Mouse (Mus musculus) intestine, embryonic 16.5 days (tissue): ENCODE measurements around the gene Mzt1. TPM values are rescaled to one million over a fixed set of nuclear protein-coding genes. Genes with fewer than 3 reads are reported as not detected.
A peak's percentile ranks its signal among the peaks of the same experiment; 100 is the strongest.

Experiments
- ATAC-seq: fragments of 200-750 bp; cut with Nextera tagmentation; 2 replicates; pipeline ENCODE4 v1.8.0; 2017; ENCODE audit warnings: moderate TSS enrichment, moderate library complexity
- H3K27ac ChIP-seq: fragments of 300-500 bp; sonication (generic); 2 replicates; pipeline ENCODE4 v1.5.1; 2014; ENCODE audit warnings: mild to moderate bottlenecking, low read length
- H3K27me3 ChIP-seq: fragments of 300-500 bp; sonication (generic); replicated peaks from 2 replicates; pipeline ENCODE4 v1.6.1; 2014; ENCODE audit warnings: low read length, control low read depth, mixed read lengths; ENCODE audit not compliant: control insufficient read depth, insufficient read depth
- H3K36me3 ChIP-seq: fragments of 300-500 bp; sonication (generic); 2 replicates; pipeline ENCODE4 v1.6.1; 2014; ENCODE audit warnings: low read length, control low read depth; ENCODE audit not compliant: control insufficient read depth, insufficient read depth
- H3K4me1 ChIP-seq: fragments of 300-500 bp; sonication (generic); 2 replicates; pipeline ENCODE4 v1.6.1; 2014; ENCODE audit warnings: low read length, control low read depth, mixed read lengths; ENCODE audit not compliant: control insufficient read depth, insufficient read depth
- H3K4me2 ChIP-seq: fragments of 300-500 bp; sonication (generic); 2 replicates; pipeline ENCODE4 v1.6.1; 2014; ENCODE audit warnings: low read depth, low read length, control low read depth
- H3K4me3 ChIP-seq: fragments of 300-500 bp; sonication (generic); 2 replicates; pipeline ENCODE4 v1.5.1; 2014; ENCODE audit warnings: mild to moderate bottlenecking, low read length
- H3K9ac ChIP-seq: fragments of 300-500 bp; sonication (generic); 2 replicates; pipeline ENCODE4 v1.6.1; 2014; ENCODE audit warnings: low read depth, low read length
- H3K9me3 ChIP-seq: fragments of 300-500 bp; sonication (generic); 2 replicates; pipeline ENCODE4 v1.6.1; 2016; ENCODE audit warnings: low read length, control low read depth; ENCODE audit not compliant: control insufficient read depth
- WGBS: fragments of 180-500 bp; shearing (Covaris S2); extraction: QIAGEN DNeasy Blood & Tissue Kit; methylation state at CpG from one replicate; pipeline ENCODE4 v1.1.7; 2014; 5-methylcytosine and 5-hydroxymethylcytosine counted together
- polyA plus RNA-seq: library from polyadenylated mRNA; unstranded; fragments of >200 nt; fragmentation: Nextera tagmentation; extraction: Ambion mirVana; gene quantifications from 2 replicates; pipeline ENCODE4 v1.2.1, GENCODE M21; 2015

The Mzt1 gene
- polyA plus RNA-seq, 1 experiment from 2014 or later = 55.6 TPM

- H3K36me3 ChIP-seq = no peaks in the 10 kb centered on the region
- no peak overlapping the region for H3K27ac ChIP-seq
- no peak overlapping the region for H3K9ac ChIP-seq
- peak overlapping the region; percentile 20; the same call in 1 of the 2 replicates for H3K4me2 ChIP-seq
- no peaks in the 10 kb centered on the region for H3K4me1 ChIP-seq
- no peaks in the 10 kb centered on the region for H3K27me3 ChIP-seq
- no peaks in the 10 kb centered on the region for H3K9me3 ChIP-seq
- no peak for ATAC-seq
- H3K4me3 ChIP-seq = no peak overlapping the region
- 43% methylated on average over 12 of the region's 12 CpGs for WGBS
Measured at GRCm38 (mm10) chr14:99022346-99023086, 23.4 kb downstream of the Mzt1 start.

GRCm38 (mm10) chr14:99019136-99019808 lies 26.7 kb downstream of the Mzt1 start:
- Histone ChIP-seq H3K4me2 (no peak overlapping the region), H3K9ac (no peak overlapping the region), H3K4me3 (no peak overlapping the region), H3K27ac (no peak overlapping the region), H3K9me3 (no peaks in the 10 kb centered on the region), H3K27me3 (no peaks in the 10 kb centered on the region), H3K4me1 (no peaks in the 10 kb centered on the region), H3K36me3 (no peaks in the 10 kb centered on the region)
- WGBS = 42% methylated on average over 10 of the region's 10 CpGs
- ATAC-seq = no peak

- no peak for ATAC-seq
- Histone ChIP-seq H3K4me1 (no peaks in the 10 kb centered on the region), H3K36me3 (no peaks in the 10 kb centered on the region), H3K27me3 (no peaks in the 10 kb centered on the region), H3K4me3 (no peak overlapping the region), H3K9ac (no peak overlapping the region), H3K4me2 (no peak overlapping the region), H3K9me3 (no peaks in the 10 kb centered on the region), H3K27ac (no peak overlapping the region)
- 60% methylated on average over 7 of the region's 7 CpGs for WGBS
Measured at GRCm38 (mm10) chr14:99018691-99019090, 27.2 kb downstream of the Mzt1 start.

DNA sequence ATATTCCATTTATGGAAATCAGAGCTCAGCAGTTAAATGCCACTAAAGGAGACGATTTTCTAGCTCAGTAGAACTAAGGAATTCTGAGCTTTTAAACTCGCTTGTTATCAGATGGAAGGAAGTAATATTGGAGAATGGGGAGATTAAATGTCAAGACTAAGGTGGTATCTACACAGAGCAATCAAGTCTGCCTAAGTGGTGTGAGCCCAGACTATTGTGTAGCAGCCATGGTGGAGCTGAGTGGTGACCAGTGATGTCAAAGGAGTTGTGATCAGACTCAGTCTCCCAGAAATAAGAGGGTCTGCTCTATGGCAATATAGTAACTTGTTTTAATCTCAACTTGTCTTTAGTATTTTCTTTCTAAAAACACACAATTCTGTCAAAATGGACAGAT lies 35.0 kb downstream of the Mzt1 start:
- H3K9me3 ChIP-seq = no peaks in the 10 kb centered on the region
- H3K27ac ChIP-seq = no peak overlapping the region
- no peaks in the 10 kb centered on the region for H3K27me3 ChIP-seq
- no peak overlapping the region for H3K4me3 ChIP-seq
- no peak overlapping the region for H3K9ac ChIP-seq
- 46% methylated on average over 2 of the region's 2 CpGs for WGBS
- H3K4me2 ChIP-seq = no peak overlapping the region
- H3K4me1 ChIP-seq = no peaks in the 10 kb centered on the region
- ATAC-seq = no peak
- H3K36me3 ChIP-seq = no peaks in the 10 kb centered on the region

DNA sequence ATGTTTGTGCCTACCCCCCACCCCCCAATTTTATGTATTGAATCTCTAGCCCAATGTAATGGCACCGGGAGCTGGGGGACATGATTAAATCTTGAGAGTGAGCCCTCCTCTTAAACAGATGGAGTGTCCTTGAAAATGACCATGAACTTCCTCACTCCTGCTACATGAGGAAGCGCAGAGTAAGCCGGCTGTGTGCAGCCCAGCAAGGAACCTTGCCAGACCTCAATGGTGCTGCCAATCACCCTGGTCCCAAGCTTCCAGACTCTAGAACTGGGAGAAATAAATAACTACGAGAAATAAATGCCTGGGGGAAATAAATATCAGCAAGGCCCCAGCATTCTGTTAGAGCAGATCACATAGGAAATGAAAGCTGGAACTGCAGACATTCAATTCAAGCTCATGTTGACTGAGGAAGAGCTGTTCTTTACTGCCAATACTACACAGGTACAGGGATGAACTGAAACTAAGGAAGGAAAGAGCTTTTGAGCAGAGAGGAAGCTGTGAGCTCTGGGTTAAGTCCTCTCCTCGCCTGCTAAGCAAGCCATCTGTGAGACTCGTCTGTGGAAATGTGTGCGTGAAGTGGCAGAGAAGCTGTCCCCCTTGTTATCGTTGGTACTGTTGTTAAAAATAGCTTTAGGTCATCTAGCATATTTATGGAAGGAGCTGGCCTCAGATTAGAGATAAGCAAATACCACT lies 35.6 kb downstream of the Mzt1 start:
- no peak for ATAC-seq
- no peak overlapping the region for H3K27ac ChIP-seq
- no peak overlapping the region for H3K4me2 ChIP-seq
- no peaks in the 10 kb centered on the region for H3K4me1 ChIP-seq
- no peak overlapping the region for H3K9ac ChIP-seq
- no peak overlapping the region for H3K4me3 ChIP-seq
- H3K36me3 ChIP-seq = no peaks in the 10 kb centered on the region
- WGBS = 56% methylated on average over 8 of the region's 8 CpGs
- no peaks in the 10 kb centered on the region for H3K9me3 ChIP-seq
- no peaks in the 10 kb centered on the region for H3K27me3 ChIP-seq

DNA sequence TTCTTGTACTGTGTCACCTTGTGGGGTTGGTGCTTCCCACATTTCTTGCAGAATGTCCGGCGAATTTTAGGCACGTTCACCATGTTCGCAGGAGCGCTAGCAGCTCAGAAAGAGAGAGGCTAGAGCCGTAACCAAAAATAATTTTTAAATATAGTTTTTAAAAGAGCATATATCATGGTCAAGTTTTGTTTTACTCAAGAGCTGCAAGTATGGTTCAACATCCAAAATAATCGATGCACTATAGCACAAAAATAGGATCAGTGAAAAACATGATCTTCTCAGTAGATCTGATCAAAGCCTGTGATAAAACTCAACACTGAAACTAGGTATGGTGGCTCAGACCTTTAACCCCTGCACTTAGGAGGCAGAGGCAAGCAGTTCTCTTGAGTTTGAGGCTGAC lies 51.7 kb downstream of the Mzt1 start, which contains the start of gene Rpl36a-ps1:
Gene Rpl36a-ps1 (minus strand): TSS at position 101 of the 400 bp plus-strand sequence.
- H3K4me3 ChIP-seq = no peak within 1 kb of the TSS
- WGBS = 95% methylated on average over 7 of the region's 7 CpGs
- H3K9ac ChIP-seq = no peak within 1 kb of the TSS
- no peaks in the 10 kb centered on the region for H3K36me3 ChIP-seq
- no peak within 1 kb of the TSS for H3K27ac ChIP-seq
- no peaks in the 10 kb centered on the region; the same call in 1 of the 2 replicates for H3K4me1 ChIP-seq
- ATAC-seq = no peak
- H3K4me2 ChIP-seq = no peak within 1 kb of the TSS
- no peaks in the 10 kb centered on the region for H3K27me3 ChIP-seq
- no peaks in the 10 kb centered on the region for H3K9me3 ChIP-seq

DNA sequence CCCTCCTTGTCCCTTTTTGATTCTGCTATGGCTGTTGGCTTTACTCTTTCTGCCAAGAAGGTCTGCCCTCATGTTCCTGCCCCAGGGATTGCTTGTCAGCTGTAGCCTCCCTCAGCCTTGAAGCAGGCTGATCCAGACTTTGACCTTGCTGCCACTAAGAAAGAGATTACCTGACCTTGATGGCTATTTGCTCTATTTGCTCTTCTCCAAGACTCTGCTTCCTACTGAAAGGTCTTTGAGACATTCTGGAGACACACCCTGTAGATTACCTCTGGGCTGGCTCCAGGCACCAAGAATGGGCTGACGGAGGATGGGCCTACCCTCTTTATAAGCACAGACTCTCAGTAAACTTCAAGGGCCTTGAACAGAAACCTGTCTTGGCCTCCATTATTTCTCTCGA lies 53.5 kb downstream of the Mzt1 start:
- 59% methylated on average over 2 of the region's 2 CpGs for WGBS
- H3K9ac ChIP-seq = no peak overlapping the region
- no peaks in the 10 kb centered on the region for H3K27me3 ChIP-seq
- no peak overlapping the region for H3K4me2 ChIP-seq
- no peaks in the 10 kb centered on the region for H3K36me3 ChIP-seq
- H3K4me3 ChIP-seq = no peak overlapping the region
- H3K27ac ChIP-seq = no peak overlapping the region
- ATAC-seq = peak; percentile 71
- H3K4me1 ChIP-seq = no peaks in the 10 kb centered on the region; the same call in 1 of the 2 replicates
- H3K9me3 ChIP-seq = no peaks in the 10 kb centered on the region

- WGBS = 49% methylated on average over 3 of the region's 3 CpGs
- Histone ChIP-seq H3K4me3 (no peak overlapping the region), H3K4me2 (no peak overlapping the region), H3K9me3 (no peaks in the 10 kb centered on the region), H3K36me3 (no peaks in the 10 kb centered on the region), H3K27me3 (no peaks in the 10 kb centered on the region), H3K27ac (no peak overlapping the region), H3K9ac (no peak overlapping the region), H3K4me1 (no peaks in the 10 kb centered on the region; the same call in 1 of the 2 replicates)
- ATAC-seq = no peak
Measured at GRCm38 (mm10) chr14:98990636-98991035, 55.3 kb downstream of the Mzt1 start.

GRCm38 (mm10) chr14:98989818-98990217 lies 56.1 kb downstream of the Mzt1 start:
- WGBS = 33% methylated on average over 3 of the region's 3 CpGs
- Histone ChIP-seq H3K27me3 (no peaks in the 10 kb centered on the region), H3K9me3 (no peaks in the 10 kb centered on the region), H3K4me1 (no peaks in the 10 kb centered on the region; the same call in 1 of the 2 replicates), H3K27ac (no peak overlapping the region), H3K9ac (no peak overlapping the region), H3K4me3 (no peak overlapping the region), H3K36me3 (no peaks in the 10 kb centered on the region), H3K4me2 (no peak overlapping the region)
- no peak for ATAC-seq
